Mouse (Mus musculus): Measurements from ENCODE around the gene Mff. TPM values are rescaled to one million over a fixed set of nuclear protein-coding genes. Genes with fewer than 3 reads are reported as not detected.

The Mff gene
- polyA plus RNA-seq, 1 experiment from 2014 or later: 216 TPM

DNA sequence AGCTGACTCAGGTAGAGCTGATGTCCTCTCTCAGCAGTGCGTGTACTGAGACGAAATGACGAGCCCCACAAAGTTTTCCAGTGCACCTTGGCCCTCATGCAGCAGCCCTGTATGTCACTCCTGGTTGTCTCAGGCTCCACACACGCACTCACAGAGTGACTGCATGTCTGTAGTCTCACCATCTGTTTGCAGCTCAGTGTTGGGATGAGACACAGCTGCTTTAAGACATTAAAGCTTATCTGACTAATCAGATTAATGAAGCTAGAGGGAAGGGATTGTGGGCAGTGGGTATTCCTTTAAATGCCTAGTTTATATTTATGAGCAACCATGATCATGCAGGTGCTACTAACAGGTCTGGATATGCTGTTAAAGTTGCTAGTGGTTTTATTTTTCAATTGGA is 21.7 kb downstream of the Mff start:
- 81% methylated on average over 4 of the region's 4 CpGs for WGBS
- H3K9me3 ChIP-seq (replicated peaks): no peaks in the 10 kb centered on the region
- no peaks in the 10 kb centered on the region for H3K27me3 ChIP-seq (ENCODE audit: low read depth, poor library complexity, severe bottlenecking)
- H3K4me1 ChIP-seq: no peaks in the 10 kb centered on the region; the same call in 1 of the 2 replicates
- no peak overlapping the region for H3K4me3 ChIP-seq
- peaks cover 47% of the 10 kb centered on the region for H3K36me3 ChIP-seq
- H3K27ac ChIP-seq: no peak overlapping the region
- no peak for DNase-seq (ENCODE audit: low spot score)

DNA sequence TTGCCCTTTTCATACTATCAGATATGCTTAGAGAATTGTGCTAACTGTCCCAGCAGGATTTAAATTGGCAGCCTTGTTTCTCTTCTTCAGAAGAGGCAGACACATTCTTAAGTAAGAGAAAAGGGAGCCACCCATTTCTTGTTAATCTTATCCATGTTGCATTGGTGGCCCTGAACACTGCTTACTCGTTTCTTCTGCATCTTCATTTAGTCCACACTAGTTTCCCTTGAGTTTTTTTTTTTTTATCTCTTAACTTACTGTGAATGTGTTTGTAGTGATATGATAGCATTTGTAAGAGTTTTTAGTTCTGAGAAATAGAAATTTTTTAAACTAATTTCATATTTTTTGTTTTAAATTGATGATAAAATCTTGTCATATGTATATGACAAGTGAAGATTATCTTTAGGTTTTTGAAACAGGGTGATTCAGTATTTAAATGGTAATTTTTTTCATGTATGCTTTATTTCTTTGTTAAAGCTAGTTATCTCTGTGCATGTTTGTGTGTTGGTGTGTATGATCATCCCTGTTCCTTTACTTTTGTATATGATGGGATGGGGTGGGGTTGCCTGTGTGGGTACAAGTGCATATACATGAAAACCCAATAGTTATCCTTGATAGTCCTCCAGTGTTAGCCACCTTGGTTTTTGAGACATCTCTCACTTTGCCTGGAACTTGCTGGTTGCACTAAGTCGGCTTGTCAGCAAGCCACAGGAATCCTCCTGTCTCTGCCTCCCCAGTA is 23.2 kb downstream of the Mff start:
- Histone ChIP-seq H3K9me3 (replicated peaks) (no peaks in the 10 kb centered on the region), H3K27ac (no peak overlapping the region), H3K4me1 (no peaks in the 10 kb centered on the region; the same call in 1 of the 2 replicates), H3K36me3 (peaks cover 48% of the 10 kb centered on the region), H3K4me3 (no peak overlapping the region), H3K27me3 (ENCODE audit: low read depth, poor library complexity, severe bottlenecking) (no peaks in the 10 kb centered on the region)
- WGBS: 91% methylated on average over 2 of the region's 2 CpGs
- DNase-seq (ENCODE audit: low spot score): no peak

GRCm38 (mm10) chr1:82759520-82759919 is 34.8 kb downstream of the Mff start:
- Histone ChIP-seq H3K27ac (no peak overlapping the region), H3K4me3 (no peak overlapping the region), H3K27me3 (ENCODE audit: low read depth, poor library complexity, severe bottlenecking) (no peaks in the 10 kb centered on the region), H3K36me3 (peaks cover 36% of the 10 kb centered on the region), H3K9me3 (replicated peaks) (no peaks in the 10 kb centered on the region), H3K4me1 (no peaks in the 10 kb centered on the region)
- DNase-seq (ENCODE audit: low spot score): no peak
- 95% methylated on average over 1 of the region's 1 CpGs for WGBS

- Histone ChIP-seq H3K4me3 (no peak overlapping the region), H3K27ac (no peak overlapping the region), H3K36me3 (peaks cover 17% of the 10 kb centered on the region), H3K4me1 (no peaks in the 10 kb centered on the region), H3K27me3 (ENCODE audit: low read depth, poor library complexity, severe bottlenecking) (no peaks in the 10 kb centered on the region), H3K9me3 (replicated peaks) (no peaks in the 10 kb centered on the region)
- DNase-seq (ENCODE audit: low spot score): no peak
- 91% methylated on average over 8 of the region's 8 CpGs for WGBS
Measured at GRCm38 (mm10) chr1:82761454-82762169, 36.9 kb downstream of the Mff start.

- WGBS: 62% methylated on average over 1 of the region's 1 CpGs
Measured at GRCm38 (mm10) chr1:82762274-82762673, 37.6 kb downstream of the Mff start.

GRCm38 (mm10) chr1:82766227-82766626 is 41.5 kb downstream of the Mff start:
- no peaks in the 10 kb centered on the region for H3K9me3 ChIP-seq (replicated peaks)
- no peak for DNase-seq (ENCODE audit: low spot score)
- H3K27me3 ChIP-seq (ENCODE audit: low read depth, poor library complexity, severe bottlenecking): no peaks in the 10 kb centered on the region
- H3K4me3 ChIP-seq: no peak overlapping the region
- peaks cover 10% of the 10 kb centered on the region for H3K36me3 ChIP-seq
- no peak overlapping the region for H3K27ac ChIP-seq
- no peaks in the 10 kb centered on the region for H3K4me1 ChIP-seq
- WGBS: 78% methylated on average over 1 of the region's 1 CpGs

More at GRCm38 (mm10) chr1:82762274-82762673, 37.6 kb downstream of the Mff start:
- H3K4me3 ChIP-seq: no peak overlapping the region
- H3K4me1 ChIP-seq: no peaks in the 10 kb centered on the region
- DNase-seq (ENCODE audit: low spot score): no peak
- no peaks in the 10 kb centered on the region for H3K27me3 ChIP-seq (ENCODE audit: low read depth, poor library complexity, severe bottlenecking)
- no peak overlapping the region for H3K27ac ChIP-seq
- H3K36me3 ChIP-seq: peaks cover 17% of the 10 kb centered on the region
- no peaks in the 10 kb centered on the region for H3K9me3 ChIP-seq (replicated peaks)

DNA sequence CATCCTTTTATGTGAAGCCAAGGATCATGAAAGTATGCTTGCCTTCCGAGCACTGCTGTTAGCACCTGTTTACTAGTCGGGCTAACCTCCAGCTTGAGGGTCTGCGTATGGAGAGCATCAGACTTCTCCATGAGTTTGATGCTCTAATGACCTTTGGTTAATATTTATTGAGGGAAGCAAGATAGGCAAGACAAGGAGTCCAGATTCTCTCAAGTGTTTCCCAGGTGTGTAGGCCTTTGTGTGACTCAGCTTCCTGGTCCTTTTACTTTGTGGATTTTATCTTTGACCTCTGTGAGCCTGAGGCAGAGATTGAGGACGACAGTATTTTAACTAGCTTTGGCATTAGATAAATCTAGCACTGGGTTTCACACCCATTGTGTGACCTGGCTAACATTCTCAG is 42.0 kb downstream of the Mff start:
- no peak overlapping the region for H3K4me3 ChIP-seq
- H3K27me3 ChIP-seq (ENCODE audit: low read depth, poor library complexity, severe bottlenecking): no peaks in the 10 kb centered on the region
- H3K27ac ChIP-seq: no peak overlapping the region
- no peak for DNase-seq (ENCODE audit: low spot score)
- no peaks in the 10 kb centered on the region for H3K9me3 ChIP-seq (replicated peaks)
- 81% methylated on average over 4 of the region's 4 CpGs for WGBS
- H3K4me1 ChIP-seq: no peaks in the 10 kb centered on the region
- H3K36me3 ChIP-seq: peaks cover 8% of the 10 kb centered on the region

GRCm38 (mm10) chr1:82768269-82768668 is 43.6 kb downstream of the Mff start, which contains the start of gene Tm4sf20:
TSS of gene Tm4sf20 (minus strand) at chr1:82768461.
- Histone ChIP-seq H3K4me1 (no peaks in the 10 kb centered on the region), H3K9me3 (replicated peaks) (no peaks in the 10 kb centered on the region), H3K27ac (no peak within 1 kb of the TSS), H3K4me3 (no peak within 1 kb of the TSS), H3K27me3 (ENCODE audit: low read depth, poor library complexity, severe bottlenecking) (no peaks in the 10 kb centered on the region), H3K36me3 (no peaks in the 10 kb centered on the region)
- DNase-seq (ENCODE audit: low spot score): no peak
- WGBS: 79% methylated on average over 5 of the region's 5 CpGs

GRCm38 (mm10) chr1:82771022-82771586 is 46.4 kb downstream of the Mff start, which contains the start of gene Gm47791:
TSS of gene Gm47791 (minus strand) at chr1:82771243.
- H3K9me3 ChIP-seq (replicated peaks): no peaks in the 10 kb centered on the region
- no peak within 1 kb of the TSS for H3K27ac ChIP-seq
- no peak for DNase-seq (ENCODE audit: low spot score)
- no peaks in the 10 kb centered on the region for H3K27me3 ChIP-seq (ENCODE audit: low read depth, poor library complexity, severe bottlenecking)
- 92% methylated on average over 14 of the region's 15 CpGs for WGBS
- no peaks in the 10 kb centered on the region for H3K36me3 ChIP-seq
- H3K4me1 ChIP-seq: no peaks in the 10 kb centered on the region
- no peak within 1 kb of the TSS for H3K4me3 ChIP-seq

GRCm38 (mm10) chr1:82772428-82772827 is 47.7 kb downstream of the Mff start:
- Histone ChIP-seq H3K4me1 (no peaks in the 10 kb centered on the region), H3K27ac (no peak overlapping the region), H3K27me3 (ENCODE audit: low read depth, poor library complexity, severe bottlenecking) (no peaks in the 10 kb centered on the region), H3K9me3 (replicated peaks) (no peaks in the 10 kb centered on the region), H3K4me3 (no peak overlapping the region), H3K36me3 (no peaks in the 10 kb centered on the region)
- no peak for DNase-seq (ENCODE audit: low spot score)
- 85% methylated on average over 4 of the region's 4 CpGs for WGBS

GRCm38 (mm10) chr1:82773208-82773607 is 48.5 kb downstream of the Mff start:
- Histone ChIP-seq H3K4me3 (no peak overlapping the region), H3K27me3 (ENCODE audit: low read depth, poor library complexity, severe bottlenecking) (no peaks in the 10 kb centered on the region), H3K4me1 (no peaks in the 10 kb centered on the region), H3K36me3 (no peaks in the 10 kb centered on the region), H3K9me3 (replicated peaks) (no peaks in the 10 kb centered on the region), H3K27ac (no peak overlapping the region)
- no peak for DNase-seq (ENCODE audit: low spot score)
- WGBS: 70% methylated on average over 5 of the region's 5 CpGs

GRCm38 (mm10) chr1:82775293-82775692 is 50.6 kb downstream of the Mff start:
- H3K4me3 ChIP-seq: no peak overlapping the region
- H3K36me3 ChIP-seq: no peaks in the 10 kb centered on the region
- no peak overlapping the region for H3K27ac ChIP-seq
- H3K27me3 ChIP-seq (ENCODE audit: low read depth, poor library complexity, severe bottlenecking): no peaks in the 10 kb centered on the region
- H3K4me1 ChIP-seq: no peaks in the 10 kb centered on the region
- 93% methylated on average over 4 of the region's 4 CpGs for WGBS
- H3K9me3 ChIP-seq (replicated peaks): no peaks in the 10 kb centered on the region
- DNase-seq (ENCODE audit: low spot score): no peak

DNA sequence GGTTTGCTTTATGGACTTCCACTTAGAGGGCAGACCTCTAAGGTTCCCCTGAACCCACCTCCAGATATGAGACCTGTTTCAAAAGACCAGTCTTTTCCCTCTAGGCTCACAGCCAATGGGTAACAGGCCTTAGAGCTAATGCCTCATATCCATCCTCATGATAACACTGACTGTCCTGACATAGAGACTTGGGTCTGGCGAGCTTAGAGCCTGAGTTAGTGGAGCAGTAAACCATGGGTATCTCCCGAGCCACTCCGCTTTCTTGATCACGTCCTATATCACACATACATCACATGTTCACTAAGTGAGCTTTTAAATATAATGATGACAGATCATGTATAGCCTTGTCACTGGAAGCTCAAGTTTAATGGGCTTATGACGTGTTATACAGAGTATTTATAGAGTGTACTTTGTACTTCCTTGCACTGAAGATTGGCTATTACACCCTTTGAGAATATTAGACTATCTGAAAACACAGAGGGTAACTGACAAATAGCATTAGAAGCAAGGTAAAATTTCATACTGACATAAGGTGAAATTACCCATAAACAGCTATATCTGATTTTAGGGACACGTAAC is 54.8 kb downstream of the Mff start:
- Histone ChIP-seq H3K27ac (no peak overlapping the region), H3K36me3 (no peaks in the 10 kb centered on the region), H3K4me1 (no peaks in the 10 kb centered on the region), H3K27me3 (ENCODE audit: low read depth, poor library complexity, severe bottlenecking) (no peaks in the 10 kb centered on the region), H3K9me3 (replicated peaks) (no peaks in the 10 kb centered on the region), H3K4me3 (no peak overlapping the region)
- 95% methylated on average over 6 of the region's 6 CpGs for WGBS
- no peak for DNase-seq (ENCODE audit: low spot score)

Measured in limb, embryonic 10.5 days (tissue).